Mouse (Mus musculus) heart, postnatal 14 days (tissue): ENCODE measurements around the gene Slitrk1. TPM values are rescaled to one million over a fixed set of nuclear protein-coding genes. Genes with fewer than 3 reads are reported as not detected.
A peak's percentile ranks its signal among the peaks of the same experiment; 100 is the strongest.

Experiments used
- DNase-seq, 2 experiments: peaks; one replicate each; pipeline ENCODE4 v3.0.0; 2021 to 2022
- intact Hi-C: fragments of 180-260 bp; cut with DNase I; formaldehyde crosslinking; loops from one replicate; pipeline ENCODE4 v1.15.1; 2025
- long read RNA-seq, 2 experiments: library from polyadenylated mRNA; stranded (forward); transcript quantifications; one replicate each; pipeline ENCODE4 v2.0.0; 2021
- total RNA-seq, 2 experiments: library from RNA; stranded (reverse); gene quantifications; 2 replicates each; pipeline ENCODE4 v1.2.3; 2021

Gene Slitrk1
- not detected for total RNA-seq
- long read RNA-seq, experiment 1, result 0 reads
- long read RNA-seq, experiment 2, result 0 reads

DNA sequence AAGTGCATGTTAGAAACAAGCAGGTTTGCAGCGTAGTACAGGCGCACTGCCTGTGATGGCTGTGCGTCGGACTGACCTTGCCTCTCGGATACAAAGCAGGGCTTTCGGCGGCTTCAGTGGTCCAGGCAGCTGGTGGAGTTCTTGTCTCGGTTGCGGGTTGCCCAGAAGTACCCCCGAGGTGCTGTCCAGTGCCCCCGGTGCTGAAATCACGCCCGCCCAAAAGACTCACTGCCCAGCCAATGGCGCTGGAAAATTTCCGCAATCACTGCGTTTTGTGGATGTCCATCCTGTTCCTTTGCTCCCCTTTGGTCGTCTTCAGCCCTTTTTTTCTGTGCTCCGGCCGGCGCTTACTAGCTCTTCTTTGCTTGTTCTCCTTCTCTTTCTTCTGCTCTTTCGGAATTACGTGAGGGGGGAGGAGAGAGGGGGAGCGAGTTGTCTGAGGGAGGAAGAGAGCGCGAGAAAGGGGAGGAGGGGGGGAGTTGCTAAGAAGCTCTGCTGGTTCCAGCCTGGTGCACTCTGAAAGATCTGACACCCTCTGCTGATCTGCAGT is at the start of gene Slitrk1:
Gene Slitrk1 (minus strand): TSS at position 445 of the 550 bp plus-strand sequence.
- peak; percentile 25 to 27 for DNase-seq
- intact Hi-C loops, result no loop called here

- no peak for DNase-seq
- intact Hi-C loops, result no loop called here
Observed at GRCm38 (mm10) chr14:108935777-108936176, 21.8 kb upstream of the Slitrk1 start.

- intact Hi-C loops, result no loop called here
- no peak for DNase-seq
Observed at GRCm38 (mm10) chr14:108914336-108914735, 378 bp upstream of the Slitrk1 start.

GRCm38 (mm10) chr14:108912876-108913490 is 975 bp downstream of the Slitrk1 start:
- no peak for DNase-seq
- intact Hi-C loops, result no loop called here

- intact Hi-C loops, result no loop called here
Observed at GRCm38 (mm10) chr14:108912021-108912875, 1.7 kb downstream of the Slitrk1 start.

GRCm38 (mm10) chr14:108911138-108911841 is 2.7 kb downstream of the Slitrk1 start:
- intact Hi-C loops, result no loop called here
- DNase-seq, result no peak

More at GRCm38 (mm10) chr14:108912021-108912875, 1.7 kb downstream of the Slitrk1 start:
- DNase-seq, result no peak

GRCm38 (mm10) chr14:108910449-108911137 is 3.4 kb downstream of the Slitrk1 start:
- DNase-seq, result no peak
- intact Hi-C loops, result no loop called here

DNA sequence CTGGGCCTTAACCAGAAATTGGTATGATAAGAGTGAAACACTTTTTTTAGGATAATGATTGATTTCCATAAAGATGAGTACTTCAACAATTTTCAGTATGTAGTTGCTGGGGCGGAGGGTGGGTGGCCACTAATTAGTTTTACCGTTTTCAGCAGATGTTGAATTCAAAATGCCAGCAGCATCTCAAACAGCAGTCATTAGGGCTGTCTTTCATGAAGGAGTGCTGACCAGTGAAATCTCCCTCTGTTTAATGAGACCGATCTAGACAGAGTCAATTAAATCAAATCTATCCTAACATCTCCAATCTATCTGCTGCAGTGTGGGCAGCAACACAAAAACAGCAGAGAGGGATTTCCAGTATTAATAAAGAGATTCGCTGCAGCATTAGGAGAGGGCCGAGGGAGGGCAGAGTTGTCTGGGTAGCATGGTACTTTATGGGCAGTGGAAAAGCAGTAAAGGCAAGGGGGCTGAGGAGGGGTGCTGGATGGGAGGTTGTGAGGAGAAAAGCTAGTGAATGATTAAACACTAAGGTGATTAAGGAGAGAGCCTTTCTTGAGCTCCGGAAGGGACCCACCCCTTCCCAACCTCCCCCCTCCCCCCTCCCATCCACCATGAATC is 4.5 kb downstream of the Slitrk1 start:
- no peak for DNase-seq
- intact Hi-C loops, result no loop called here

GRCm38 (mm10) chr14:108898601-108899000 is 15.4 kb downstream of the Slitrk1 start:
- intact Hi-C loops, result no loop called here
- no peak for DNase-seq

DNA sequence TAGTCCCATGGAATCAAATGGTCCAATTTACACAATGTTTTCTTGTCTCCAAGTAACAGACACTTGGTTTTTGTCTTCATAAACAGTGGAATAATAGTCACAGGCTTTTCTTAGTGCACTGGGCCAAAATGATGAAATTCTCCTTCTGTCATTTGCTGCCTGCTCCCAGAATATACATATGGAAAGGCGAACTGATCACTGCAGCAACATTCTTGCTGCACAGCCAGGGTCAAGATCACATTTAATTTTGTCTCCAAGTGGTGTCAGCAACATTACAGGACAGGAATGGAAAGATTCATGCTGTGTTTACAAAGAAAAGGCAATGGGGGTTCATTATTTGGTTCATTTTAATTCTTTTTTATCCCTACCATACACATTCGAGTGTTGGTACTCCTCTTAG is 18.5 kb downstream of the Slitrk1 start:
- DNase-seq, result no peak
- intact Hi-C loops, result no loop called here

- DNase-seq, result no peak
Observed at GRCm38 (mm10) chr14:108867816-108868215, 46.1 kb downstream of the Slitrk1 start.

GRCm38 (mm10) chr14:108864631-108865030 is 49.3 kb downstream of the Slitrk1 start:
- no peak for DNase-seq
- intact Hi-C loops, result no loop called here

More at GRCm38 (mm10) chr14:108867816-108868215, 46.1 kb downstream of the Slitrk1 start:
- intact Hi-C loops, result no loop called here

DNA sequence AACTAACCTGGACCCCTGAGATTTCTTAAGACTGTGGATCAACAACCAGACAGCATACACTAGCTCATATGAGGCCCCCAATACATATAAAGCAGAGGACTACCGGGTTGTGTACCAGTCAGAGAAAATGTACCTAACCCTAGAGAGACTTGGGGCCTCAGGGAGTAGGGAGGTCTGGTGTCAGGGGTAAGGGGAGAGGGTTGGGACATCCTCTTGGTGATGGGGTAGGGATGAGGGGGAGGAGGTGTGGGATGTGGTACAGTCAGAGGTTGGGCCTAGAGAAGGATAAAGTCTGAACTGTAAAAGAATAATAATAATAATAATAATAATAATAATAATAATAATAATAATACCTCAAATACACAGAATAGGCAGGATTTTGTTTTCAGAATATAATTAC is 54.6 kb downstream of the Slitrk1 start:
- intact Hi-C loops, result no loop called here
- no peak for DNase-seq
